Mouse (Mus musculus) neural tube, embryonic 13.5 days (tissue): ENCODE results near the gene Upf1. TPM values are rescaled to one million over a fixed set of nuclear protein-coding genes. Genes with fewer than 3 reads are reported as not detected.

Experiments
- ATAC-seq: fragments of 200-750 bp; cut with Nextera tagmentation; 2 replicates; pipeline ENCODE4 v1.8.0; 2017; ENCODE audit warnings: low read depth, mild to moderate bottlenecking, moderate TSS enrichment, moderate library complexity
- H3K27ac ChIP-seq: fragments of 300-500 bp; sonication (generic); replicated peaks from 2 replicates; pipeline ENCODE4 v1.5.1; 2015; ENCODE audit warnings: moderate library complexity, mild to moderate bottlenecking, inconsistent platforms
- H3K27me3 ChIP-seq: fragments of 300-500 bp; sonication (generic); 2 replicates; pipeline ENCODE4 v1.6.1; 2015; ENCODE audit warnings: mild to moderate bottlenecking, inconsistent platforms
- H3K36me3 ChIP-seq: fragments of 300-500 bp; sonication (generic); 2 replicates; pipeline ENCODE4 v1.6.1; 2015; ENCODE audit warnings: mild to moderate bottlenecking, inconsistent platforms
- H3K4me1 ChIP-seq: fragments of 300-500 bp; sonication (generic); replicated peaks from 2 replicates; pipeline ENCODE4 v1.6.1; 2015; ENCODE audit warnings: inconsistent platforms
- H3K4me2 ChIP-seq: fragments of 300-500 bp; sonication (generic); 2 replicates; pipeline ENCODE4 v1.6.1; 2015; ENCODE audit warnings: inconsistent platforms, mild to moderate bottlenecking, moderate library complexity
- H3K4me3 ChIP-seq: fragments of 300-500 bp; sonication (generic); 2 replicates; pipeline ENCODE4 v1.5.1; 2015; ENCODE audit warnings: mild to moderate bottlenecking, inconsistent platforms
- H3K9ac ChIP-seq: fragments of 300-500 bp; sonication (generic); 2 replicates; pipeline ENCODE4 v1.6.1; 2015; ENCODE audit warnings: moderate library complexity, mild to moderate bottlenecking, inconsistent platforms
- H3K9me3 ChIP-seq: fragments of 300-500 bp; sonication (generic); 2 replicates; pipeline ENCODE4 v1.6.1; 2016; ENCODE audit warnings: inconsistent platforms
- WGBS: fragments of 180-500 bp; shearing (Covaris S2); methylation state at CpG from one replicate; pipeline ENCODE4 v1.1.7; 2015; 5-methylcytosine and 5-hydroxymethylcytosine counted together
- polyA plus RNA-seq: library from polyadenylated mRNA; unstranded; fragments of >200 nt; fragmentation: Nextera tagmentation; extraction: Ambion mirVana; gene quantifications from 2 replicates; pipeline ENCODE4 v1.2.1, GENCODE M21; 2015

Upf1 gene
- polyA plus RNA-seq, 1 experiment from 2014 or later = 16.3 TPM

GRCm38 (mm10) chr8:70332878-70333202 is 20.2 kb downstream of the Upf1 start:
- Histone ChIP-seq H3K4me3 (no peak overlapping the region), H3K9me3 (no peaks in the 10 kb centered on the region), H3K4me1 (peaks cover 33% of the 10 kb centered on the region), H3K36me3 (peaks cover 96% of the 10 kb centered on the region), H3K27me3 (peaks cover 10% of the 10 kb centered on the region), H3K9ac (no peak overlapping the region), H3K4me2 (no peak overlapping the region), H3K27ac (no peak overlapping the region)
- no peak for ATAC-seq
- 94% methylated on average over 6 of the region's 6 CpGs for WGBS

GRCm38 (mm10) chr8:70332070-70332877 is 20.8 kb downstream of the Upf1 start:
- no peak overlapping the region for H3K4me3 ChIP-seq
- 0 out of 2 replicates have a peak overlapping the region, but pooled peaks have one; percentile 50 for H3K9ac ChIP-seq
- ATAC-seq = peak; percentile 72
- H3K27ac ChIP-seq = peak overlapping the region; percentile 46; the same call in 1 of the 2 replicates
- peaks cover 33% of the 10 kb centered on the region for H3K4me1 ChIP-seq
- 23% methylated on average over 40 of the region's 41 CpGs for WGBS
- H3K9me3 ChIP-seq = no peaks in the 10 kb centered on the region
- 0 out of 2 replicates have a peak overlapping the region, but pooled peaks have one; percentile 17 for H3K4me2 ChIP-seq
- H3K36me3 ChIP-seq = peaks cover 96% of the 10 kb centered on the region
- H3K27me3 ChIP-seq = peaks cover 10% of the 10 kb centered on the region

- H3K9ac ChIP-seq = peak overlapping the region; percentile 43; the same call in 1 of the 2 replicates
- H3K36me3 ChIP-seq = peaks cover 96% of the 10 kb centered on the region
- no peak for ATAC-seq
- WGBS = 63% methylated on average over 19 of the region's 19 CpGs
- H3K27ac ChIP-seq = peak overlapping the region; percentile 56; the same call in 1 of the 2 replicates
- peaks cover 10% of the 10 kb centered on the region for H3K27me3 ChIP-seq
- H3K9me3 ChIP-seq = no peaks in the 10 kb centered on the region
- no peak overlapping the region for H3K4me2 ChIP-seq
- no peak overlapping the region for H3K4me3 ChIP-seq
- peaks cover 33% of the 10 kb centered on the region for H3K4me1 ChIP-seq
Observed at GRCm38 (mm10) chr8:70331526-70331925, 21.6 kb downstream of the Upf1 start.

- H3K27ac ChIP-seq = no peak overlapping the region; the same call in 1 of the 2 replicates
- no peaks in the 10 kb centered on the region for H3K9me3 ChIP-seq
- peak overlapping the region; percentile 28 for H3K4me2 ChIP-seq
- peak overlapping the region; percentile 5; the same call in 1 of the 2 replicates for H3K4me3 ChIP-seq
- H3K9ac ChIP-seq = peak overlapping the region; percentile 49; the same call in 1 of the 2 replicates
- peaks cover 33% of the 10 kb centered on the region for H3K4me1 ChIP-seq
- 19% methylated on average over 53 of the region's 53 CpGs for WGBS
- peaks cover 10% of the 10 kb centered on the region for H3K27me3 ChIP-seq
- peaks cover 91% of the 10 kb centered on the region for H3K36me3 ChIP-seq
- ATAC-seq = peak; percentile 79
Observed at GRCm38 (mm10) chr8:70330741-70331364, 22.2 kb downstream of the Upf1 start.

- Histone ChIP-seq H3K4me2 (peak overlapping the region; percentile 28), H3K36me3 (peaks cover 89% of the 10 kb centered on the region), H3K9me3 (no peaks in the 10 kb centered on the region), H3K4me3 (peak overlapping the region; percentile 5; the same call in 1 of the 2 replicates), H3K4me1 (peaks cover 33% of the 10 kb centered on the region), H3K9ac (peak overlapping the region; percentile 49), H3K27me3 (peaks cover 10% of the 10 kb centered on the region), H3K27ac (no peak overlapping the region)
- peak; percentile 21 for ATAC-seq
- 4% methylated on average over 45 of the region's 45 CpGs for WGBS
Observed at GRCm38 (mm10) chr8:70329835-70330740, 23.0 kb downstream of the Upf1 start.

GRCm38 (mm10) chr8:70329124-70329834 is 23.8 kb downstream of the Upf1 start, which contains the start of gene Gdf1:
TSS of gene Gdf1 (plus strand) at chr8:70329817.
- Histone ChIP-seq H3K9ac (peak within 1 kb of the TSS; percentile 49), H3K4me3 (peak within 1 kb of the TSS; percentile 5; the same call in 1 of the 2 replicates), H3K27me3 (peaks cover 10% of the 10 kb centered on the region), H3K9me3 (no peaks in the 10 kb centered on the region), H3K27ac (no peak within 1 kb of the TSS), H3K36me3 (peaks cover 89% of the 10 kb centered on the region), H3K4me2 (peak within 1 kb of the TSS; percentile 28), H3K4me1 (peaks cover 33% of the 10 kb centered on the region)
- 0 out of 2 replicates have a peak, but pooled peaks have one; percentile 2 for ATAC-seq
- 24% methylated on average over 14 of the region's 14 CpGs for WGBS

GRCm38 (mm10) chr8:70327512-70327911 is 25.6 kb downstream of the Upf1 start:
- H3K27me3 ChIP-seq = peaks cover 10% of the 10 kb centered on the region
- no peak overlapping the region for H3K4me3 ChIP-seq
- H3K36me3 ChIP-seq = peaks cover 88% of the 10 kb centered on the region

GRCm38 (mm10) chr8:70323716-70324115 is 29.4 kb downstream of the Upf1 start:
- Histone ChIP-seq H3K9me3 (no peaks in the 10 kb centered on the region), H3K4me1 (no peaks in the 10 kb centered on the region), H3K27ac (no peak overlapping the region), H3K9ac (no peak overlapping the region), H3K36me3 (peaks cover 88% of the 10 kb centered on the region), H3K4me3 (no peak overlapping the region), H3K4me2 (no peak overlapping the region), H3K27me3 (no peaks in the 10 kb centered on the region)
- no peak for ATAC-seq
- 89% methylated on average over 3 of the region's 3 CpGs for WGBS

More at GRCm38 (mm10) chr8:70327512-70327911, 25.6 kb downstream of the Upf1 start:
- ATAC-seq = no peak
- Histone ChIP-seq H3K9ac (no peak overlapping the region), H3K4me1 (peaks cover 31% of the 10 kb centered on the region), H3K9me3 (no peaks in the 10 kb centered on the region), H3K27ac (no peak overlapping the region), H3K4me2 (no peak overlapping the region)
- 93% methylated on average over 6 of the region's 6 CpGs for WGBS

GRCm38 (mm10) chr8:70317872-70318271 is 35.2 kb downstream of the Upf1 start:
- Histone ChIP-seq H3K9ac (peak overlapping the region; percentile 84; the same call in 1 of the 2 replicates), H3K4me1 (peaks cover 37% of the 10 kb centered on the region), H3K36me3 (peaks cover 52% of the 10 kb centered on the region), H3K4me3 (0 out of 2 replicates have a peak overlapping the region, but pooled peaks have one; percentile 68), H3K27ac (peak overlapping the region; percentile 93), H3K27me3 (no peaks in the 10 kb centered on the region), H3K4me2 (peak overlapping the region; percentile 82), H3K9me3 (no peaks in the 10 kb centered on the region)
- ATAC-seq = no peak
- WGBS = 90% methylated on average over 5 of the region's 5 CpGs

GRCm38 (mm10) chr8:70316511-70317504 is 36.3 kb downstream of the Upf1 start:
- Histone ChIP-seq H3K27ac (peak overlapping the region; percentile 93), H3K27me3 (no peaks in the 10 kb centered on the region), H3K9me3 (no peaks in the 10 kb centered on the region), H3K4me1 (peaks cover 37% of the 10 kb centered on the region), H3K4me3 (peak overlapping the region; percentile 68), H3K4me2 (peak overlapping the region; percentile 82), H3K36me3 (peaks cover 53% of the 10 kb centered on the region), H3K9ac (peak overlapping the region; percentile 84)
- peak; percentile 81 for ATAC-seq
- 9% methylated on average over 15 of the region's 15 CpGs for WGBS
